Mouse (Mus musculus) MEL (cell line): Measurements from ENCODE around the gene Arnt. TPM values are rescaled to one million over a fixed set of nuclear protein-coding genes. Genes with fewer than 3 reads are reported as not detected.
"Not testable (repeated sequence)": the region's sequence is repeated elsewhere in the genome, so short reads cannot be mapped to it uniquely, and the experiment has no call there.

ENCODE experiments used
- DNase-seq: peaks from one replicate; pipeline ENCODE4 v3.0.0; 2011; ENCODE audit warnings: low read depth, low spot score
- H3K27ac ChIP-seq: 2 replicates; pipeline ENCODE4 v1.5.1; 2012; ENCODE audit warnings: low read depth, mild to moderate bottlenecking, control low read depth, low read length, moderate library complexity; ENCODE audit not compliant: control insufficient read depth
- H3K27me3 ChIP-seq, 2 experiments: fragments of 150-350 bp in 1 of 2; sonication (generic) in 1 of 2; 2 replicates each; pipeline ENCODE4 v1.6.1; 2012; ENCODE audit warnings: low read length in 2 of 2, mild to moderate bottlenecking in 2 of 2, improper control_type of control experiment in 1 of 2, moderate library complexity in 1 of 2; ENCODE audit not compliant: insufficient read depth in 2 of 2, control insufficient read depth in 1 of 2
- H3K36me3 ChIP-seq, 2 experiments: 2 replicates each; pipeline ENCODE4 v1.6.1; 2012 to 2014; ENCODE audit warnings: low read length in 2 of 2, improper control_type of control experiment in 1 of 2, inconsistent platforms in 1 of 2, mild to moderate bottlenecking in 1 of 2; ENCODE audit not compliant: insufficient read depth in 2 of 2, control insufficient read depth in 1 of 2
- H3K4me1 ChIP-seq, 2 experiments: fragments of 150-350 bp in 1 of 2; sonication (generic) in 1 of 2; 2 replicates each; pipeline ENCODE4 v1.6.1; 2012; ENCODE audit warnings: low read length in 2 of 2, improper control_type of control experiment in 1 of 2, mild to moderate bottlenecking in 1 of 2; ENCODE audit not compliant: insufficient read depth in 2 of 2, control insufficient read depth in 1 of 2
- H3K4me3 ChIP-seq, 2 experiments: fragments of 150-350 bp in 1 of 2; sonication (generic) in 1 of 2; 2 replicates each; pipeline ENCODE4 v1.5.1; 2012; ENCODE audit warnings: low read depth in 2 of 2, low read length in 2 of 2, mild to moderate bottlenecking in 2 of 2, moderate library complexity in 2 of 2, control low read depth in 1 of 2, improper control_type of control experiment in 1 of 2; ENCODE audit not compliant: control insufficient read depth in 1 of 2, insufficient read depth in 1 of 2
- H3K79me2 ChIP-seq: 2 replicates; pipeline ENCODE4 v1.6.1; 2012; ENCODE audit warnings: mild to moderate bottlenecking, low read length, moderate library complexity; ENCODE audit not compliant: control insufficient read depth, poor library complexity, insufficient read depth
- H3K9ac ChIP-seq: 2 replicates; pipeline ENCODE4 v1.6.1; 2012; ENCODE audit warnings: low read depth, mild to moderate bottlenecking, control low read depth, low read length, moderate library complexity; ENCODE audit not compliant: control insufficient read depth, poor library complexity, severe bottlenecking
- H3K9me3 ChIP-seq: fragments of 150-350 bp; sonication (generic); replicated peaks from 2 replicates; pipeline ENCODE4 v1.6.1; 2012; ENCODE audit warnings: mild to moderate bottlenecking, low read length, improper control_type of control experiment, moderate library complexity; ENCODE audit not compliant: insufficient read depth
- BHLHE40 ChIP-seq: IDR thresholded peaks from 2 replicates; pipeline ENCODE4 v1.6.1; 2012; ENCODE audit warnings: low read depth, mild to moderate bottlenecking, inconsistent platforms, low read length, improper control_type of control experiment, borderline replicate concordance
- CHD2 ChIP-seq: IDR thresholded peaks from 2 replicates; pipeline ENCODE4 v1.6.1; 2011; ENCODE audit warnings: low read length, improper control_type of control experiment
- ELF1 ChIP-seq: IDR thresholded peaks from 2 replicates; pipeline ENCODE4 v1.6.1; 2014; ENCODE audit warnings: low read depth, mild to moderate bottlenecking, inconsistent platforms, low read length, improper control_type of control experiment, moderate library complexity
- EP300 ChIP-seq, 2 experiments: IDR thresholded peaks; 2 replicates each; pipeline ENCODE4 v1.6.1; 2011; ENCODE audit warnings: improper control_type of control experiment in 2 of 2, low read length in 2 of 2, low read depth in 1 of 2, mild to moderate bottlenecking in 1 of 2
- ETS1 ChIP-seq: IDR thresholded peaks from 2 replicates; pipeline ENCODE4 v1.6.1; 2012; ENCODE audit warnings: low read depth, mild to moderate bottlenecking, inconsistent platforms, low read length, improper control_type of control experiment, moderate library complexity
- GABPA ChIP-seq: IDR thresholded peaks from 2 replicates; pipeline ENCODE4 v1.6.1; 2012; ENCODE audit warnings: low read depth, mild to moderate bottlenecking, inconsistent platforms, low read length, improper control_type of control experiment, moderate library complexity
- GATA1 ChIP-seq: IDR thresholded peaks from 2 replicates; pipeline ENCODE4 v1.6.1; 2011; ENCODE audit warnings: low read depth, low read length, improper control_type of control experiment
- HCFC1 ChIP-seq: IDR thresholded peaks from 2 replicates; pipeline ENCODE4 v1.6.1; 2012; ENCODE audit warnings: low read depth, mild to moderate bottlenecking, inconsistent platforms, low read length, improper control_type of control experiment, moderate library complexity
- KAT2A ChIP-seq: conservative IDR thresholded peaks from 2 replicates; pipeline ENCODE4 v1.6.1; 2012; ENCODE audit warnings: low read depth, low read length, improper control_type of control experiment, inconsistent platforms
- MAFK ChIP-seq: IDR thresholded peaks from 2 replicates; pipeline ENCODE4 v1.6.1; 2011; ENCODE audit warnings: low read depth, mild to moderate bottlenecking, low read length, improper control_type of control experiment, borderline replicate concordance
- MAZ ChIP-seq: IDR thresholded peaks from 2 replicates; pipeline ENCODE4 v1.6.1; 2012; ENCODE audit warnings: low read depth, mild to moderate bottlenecking, inconsistent platforms, low read length, improper control_type of control experiment
- MEF2A ChIP-seq: IDR thresholded peaks from 2 replicates; pipeline ENCODE4 v1.6.1; 2014; ENCODE audit warnings: low read depth, mild to moderate bottlenecking, inconsistent platforms, low read length, improper control_type of control experiment; ENCODE audit not compliant: poor library complexity, insufficient replicate concordance, severe bottlenecking; ENCODE audit errors: extremely low read depth
- MYB ChIP-seq: IDR thresholded peaks from 2 replicates; pipeline ENCODE4 v1.6.1; 2011; ENCODE audit warnings: mild to moderate bottlenecking, low read depth, low read length, improper control_type of control experiment
- MYC ChIP-seq: IDR thresholded peaks from 2 replicates; pipeline ENCODE4 v1.6.1; 2011; ENCODE audit warnings: low read depth, mild to moderate bottlenecking, low read length, improper control_type of control experiment, moderate library complexity
- NELFE ChIP-seq: IDR thresholded peaks from 2 replicates; pipeline ENCODE4 v1.6.1; 2011; ENCODE audit warnings: low read depth, low read length, improper control_type of control experiment
- NRF1 ChIP-seq: IDR thresholded peaks from 2 replicates; pipeline ENCODE4 v1.6.1; 2014; ENCODE audit warnings: low read depth, mild to moderate bottlenecking, inconsistent platforms, low read length, improper control_type of control experiment, moderate library complexity; ENCODE audit not compliant: poor library complexity, insufficient read depth, severe bottlenecking
- POLR2A ChIP-seq, 2 experiments: IDR thresholded peaks; 2 replicates each; pipeline ENCODE4 v1.6.1; 2011 to 2012; ENCODE audit warnings: low read length in 2 of 2, mild to moderate bottlenecking in 2 of 2, control low read depth in 1 of 2, improper control_type of control experiment in 1 of 2, low read depth in 1 of 2, moderate library complexity in 1 of 2; ENCODE audit not compliant: control insufficient read depth in 1 of 2, insufficient read depth in 1 of 2, poor library complexity in 1 of 2
- RCOR1 ChIP-seq: IDR thresholded peaks from 2 replicates; pipeline ENCODE4 v1.6.1; 2012; ENCODE audit warnings: low read depth, mild to moderate bottlenecking, inconsistent platforms, low read length, improper control_type of control experiment
- SIN3A ChIP-seq: IDR thresholded peaks from 2 replicates; pipeline ENCODE4 v1.6.1; 2012; ENCODE audit warnings: low read length, improper control_type of control experiment, inconsistent platforms
- TCF12 ChIP-seq: IDR thresholded peaks from 2 replicates; pipeline ENCODE4 v1.6.1; 2014; ENCODE audit warnings: low read depth, mild to moderate bottlenecking, inconsistent platforms, low read length, improper control_type of control experiment, moderate library complexity
- USF1 ChIP-seq: IDR thresholded peaks from 2 replicates; pipeline ENCODE4 v1.6.1; 2014; ENCODE audit warnings: low read depth, mild to moderate bottlenecking, inconsistent platforms, low read length, improper control_type of control experiment, moderate library complexity
- USF2 ChIP-seq, 2 experiments: IDR thresholded peaks; 2 replicates each; pipeline ENCODE4 v1.6.1; 2011 to 2012; ENCODE audit warnings: improper control_type of control experiment in 2 of 2, low read length in 2 of 2, borderline replicate concordance in 1 of 2, inconsistent platforms in 1 of 2, low read depth in 1 of 2, mild to moderate bottlenecking in 1 of 2; ENCODE audit not compliant: insufficient read depth in 1 of 2
- ZC3H11A ChIP-seq: IDR thresholded peaks from 2 replicates; pipeline ENCODE4 v1.6.1; 2012; ENCODE audit warnings: low read depth, mild to moderate bottlenecking, inconsistent platforms, low read length, improper control_type of control experiment
- ZNF384 ChIP-seq: IDR thresholded peaks from 2 replicates; pipeline ENCODE4 v1.6.1; 2012; ENCODE audit warnings: low read depth, mild to moderate bottlenecking, inconsistent platforms, low read length, improper control_type of control experiment
- polyA plus RNA-seq, 2 experiments: library from polyadenylated mRNA; stranded (reverse) in 1 of 2; unstranded in 1 of 2; fragments of >175 nt in 1 of 2; fragments of >200 nt in 1 of 2; gene quantifications; 2 replicates each; pipeline versions ENCODE4 v1.2.1 to v1.2.4; 2012; ENCODE audit warnings: low replicate concordance in 2 of 2, low read depth in 1 of 2; ENCODE audit not compliant: insufficient read length in 2 of 2, insufficient read depth in 1 of 2, missing spikeins in 1 of 2
- total RNA-seq: library from RNA; depleted of rRNA; stranded (reverse); fragments of 300-350 nt; gene quantifications from 2 replicates; pipeline ENCODE4 v1.2.3, GENCODE M21; 2012

Arnt gene
- total and polyA plus RNA-seq, 3 experiments: 16.4 to 90.7 (median 62.4) TPM

GRCm38 (mm10) chr3:95412268-95412667 is 21.9 kb upstream of the Arnt start (continued):
- TF ChIP-seq GABPA (no peak), GATA1 (peak; percentile 59; the same call in 1 of the 2 replicates), USF2 (IDR thresholded peaks at IDR 0.05; ENCODE audit: borderline replicate concordance in 1 of 2, insufficient read depth in 1 of 2, low read depth in 1 of 2, low read length in 2 of 2) (no peak), TCF12 (0 out of 2 replicates have a peak, but pooled peaks have one; percentile 43), RCOR1 (peak; percentile 44; the same call in 1 of the 2 replicates), ZC3H11A (0 out of 2 replicates have a peak, but pooled peaks have one; percentile 17), BHLHE40 (no peak), MYB (peak; percentile 62; the same call in 1 of the 2 replicates), ETS1 (0 out of 2 replicates have a peak, but pooled peaks have one; percentile 33), POLR2A (IDR thresholded peaks at IDR 0.05; ENCODE audit: control insufficient read depth in 1 of 2, insufficient read depth in 1 of 2, low read depth in 1 of 2, low read length in 2 of 2, poor library complexity in 1 of 2) (no peak), NRF1 (no peak), USF1 (no peak)
- TF ChIP-seq, all 39 proteins: peak for 11

- H3K4me1 ChIP-seq: peaks cover 0 to 6% of the 10 kb centered on the region in 2 experiments; a peak in 2 of 4 replicates
- H3K9ac ChIP-seq: no peak overlapping the region
- H3K27ac ChIP-seq: peak overlapping the region; percentile 57
- no peaks in the 10 kb centered on the region for H3K27me3 ChIP-seq
- H3K79me2 ChIP-seq: no peaks in the 10 kb centered on the region
- DNase-seq: peak; percentile 54
- peaks cover 0 to 6% of the 10 kb centered on the region in 2 experiments; a peak in 2 of 4 replicates for H3K36me3 ChIP-seq
- TF ChIP-seq CHD2: no peak
- 0 out of 2 replicates have a peak, but pooled peaks have one; percentile 57 for TF ChIP-seq ZNF384
- TF ChIP-seq MAFK: 0 out of 2 replicates have a peak, but pooled peaks have one; percentile 10
- peak; percentile 76 for TF ChIP-seq ETS1
- TF ChIP-seq MYC: peak; percentile 35; the same call in 1 of the 2 replicates
- TF ChIP-seq TCF12: peak; percentile 87
- TF ChIP-seq MAZ: peak; percentile 44; the same call in 1 of the 2 replicates
- 0 out of 2 replicates have a peak, but pooled peaks have one; percentile 39 for TF ChIP-seq HCFC1
- peak; percentile 67 for TF ChIP-seq SIN3A
- peak; percentile 29; the same call in 1 of the 2 replicates for TF ChIP-seq USF1
- 0 out of 2 replicates have a peak, but pooled peaks have one; percentile 7 for TF ChIP-seq MEF2A
- TF ChIP-seq NELFE: no peak
- peak; percentile 71 to 78 for TF ChIP-seq EP300 (IDR thresholded peaks at IDR 0.05; ENCODE audit: low read depth in 1 of 2, low read length in 2 of 2)
- no peak for TF ChIP-seq BHLHE40
- peak; percentile 50; the same call in 1 of the 2 replicates for TF ChIP-seq RCOR1
- peak; percentile 24; the same call in 1 of the 2 replicates for TF ChIP-seq ELF1
- TF ChIP-seq GATA1: peak; percentile 82
- no peak for TF ChIP-seq ZC3H11A
- no peak for TF ChIP-seq KAT2A
- H3K4me3 ChIP-seq: no peak overlapping the region
- peaks cover 2% of the 10 kb centered on the region; the same call in 1 of the 2 replicates for H3K9me3 ChIP-seq
These were observed 16.3 kb upstream of the Arnt start for GRCm38 (mm10) chr3:95417866-95418265.

- not testable (repeated sequence) for H3K79me2 ChIP-seq, H3K27me3 ChIP-seq, H3K4me3 ChIP-seq, H3K9ac ChIP-seq, H3K4me1 ChIP-seq, H3K36me3 ChIP-seq, H3K27ac ChIP-seq, H3K9me3 ChIP-seq, DNase-seq
These were observed 7.7 kb upstream of the Arnt start for GRCm38 (mm10) chr3:95426476-95426875.
